Mouse (Mus musculus) olfactory bulb, adult 2 months (tissue): ENCODE measurements around the gene 4930519P11Rik. TPM values are rescaled to one million over a fixed set of nuclear protein-coding genes. Genes with fewer than 3 reads are reported as not detected.

Experiments used
- H3K27ac ChIP-seq: fragments of 200-500 bp; 2 replicates; pipeline ENCODE4 v1.5.1; 2012; ENCODE audit warnings: low read depth, low read length; ENCODE audit not compliant: insufficient read depth
- H3K4me1 ChIP-seq: fragments of 200-500 bp; 2 replicates; pipeline ENCODE4 v1.6.1; 2012; ENCODE audit warnings: low read length; ENCODE audit not compliant: control insufficient read depth, insufficient read depth
- H3K4me3 ChIP-seq: fragments of 200-500 bp; 2 replicates; pipeline ENCODE4 v1.5.1; 2012; ENCODE audit warnings: mild to moderate bottlenecking, low read depth, low read length, moderate library complexity; ENCODE audit not compliant: insufficient read depth
- CTCF ChIP-seq: fragments of 200-500 bp; IDR thresholded peaks from 2 replicates; pipeline ENCODE4 v1.5.1; 2012; ENCODE audit warnings: low read depth, mild to moderate bottlenecking, low read length, moderate library complexity; ENCODE audit not compliant: insufficient read depth
- POLR2A ChIP-seq: fragments of 200-500 bp; IDR thresholded peaks from 2 replicates; pipeline ENCODE4 v1.6.1; 2012; ENCODE audit warnings: mild to moderate bottlenecking, low read depth, low read length, moderate library complexity; ENCODE audit not compliant: insufficient read depth
- WGBS: fragments of 180-500 bp; shearing (Covaris S2); methylation state at CpG from one replicate; pipeline ENCODE4 v1.1.7; 2018; 5-methylcytosine and 5-hydroxymethylcytosine counted together
- polyA plus RNA-seq: library from polyadenylated mRNA; stranded (reverse); fragments of >200 nt; gene quantifications from 2 replicates; pipeline ENCODE4 v1.2.4, GENCODE M21; 2012; ENCODE audit warnings: low replicate concordance; ENCODE audit not compliant: missing spikeins, insufficient read depth, insufficient read length

The 4930519P11Rik gene
- polyA plus RNA-seq, 1 experiment: not detected

DNA sequence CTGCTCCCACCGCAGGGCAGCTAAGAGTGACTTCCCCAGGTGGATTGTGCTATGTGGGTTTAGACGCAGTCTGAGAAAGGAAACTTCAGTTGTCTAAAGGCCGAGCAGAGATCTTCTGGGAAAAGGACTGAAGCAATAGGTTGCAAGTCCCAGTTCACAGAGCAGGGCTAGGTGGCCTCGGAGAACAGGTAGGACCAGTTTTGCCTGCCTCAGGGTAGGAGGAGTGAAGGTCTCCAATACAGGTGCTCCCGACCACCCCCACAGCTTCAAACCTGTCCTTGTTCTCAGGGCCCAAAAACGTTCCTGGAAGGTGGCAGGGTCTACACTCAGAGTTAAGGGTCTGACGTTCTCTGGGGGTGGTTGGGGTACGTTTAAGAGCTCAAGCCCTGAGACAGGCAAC is 38.1 kb upstream of the 4930519P11Rik start, which contains the start of gene Chmp4b:
Gene Chmp4b (plus strand): TSS at position 343 of the 400 bp plus-strand sequence.
- WGBS: 75% methylated on average over 8 of the region's 8 CpGs

DNA sequence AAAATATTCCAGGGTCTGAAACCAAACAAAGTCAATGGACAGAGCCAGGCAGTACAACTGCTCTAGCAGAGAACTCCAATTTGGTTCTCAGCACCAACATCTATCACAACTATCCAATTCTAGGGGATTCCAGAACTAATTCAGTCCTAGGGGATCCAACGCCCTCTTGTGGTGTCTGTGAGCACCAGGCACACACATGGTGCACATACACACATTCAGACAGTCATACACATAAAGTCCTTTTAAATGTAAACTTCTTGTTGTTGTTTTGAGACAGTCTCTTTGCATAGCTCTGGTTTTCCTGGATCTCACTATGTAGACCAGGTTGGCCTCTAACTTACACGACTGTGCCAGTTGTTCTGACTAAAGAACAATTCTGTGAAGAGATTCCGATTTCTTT is 37.2 kb upstream of the 4930519P11Rik start:
- no peaks in the 10 kb centered on the region for H3K4me1 ChIP-seq
- 73% methylated on average over 3 of the region's 3 CpGs for WGBS
- H3K4me3 ChIP-seq: no peak overlapping the region
- TF ChIP-seq POLR2A (no peak), CTCF (no peak)
- no peak overlapping the region for H3K27ac ChIP-seq

More for the DNA sequence above, 38.1 kb upstream of the 4930519P11Rik start, which contains the start of gene Chmp4b:
- Histone ChIP-seq H3K27ac (no peak within 1 kb of the TSS), H3K4me3 (no peak within 1 kb of the TSS), H3K4me1 (no peaks in the 10 kb centered on the region)
- TF ChIP-seq POLR2A: no peak
- TF ChIP-seq CTCF: no peak

DNA sequence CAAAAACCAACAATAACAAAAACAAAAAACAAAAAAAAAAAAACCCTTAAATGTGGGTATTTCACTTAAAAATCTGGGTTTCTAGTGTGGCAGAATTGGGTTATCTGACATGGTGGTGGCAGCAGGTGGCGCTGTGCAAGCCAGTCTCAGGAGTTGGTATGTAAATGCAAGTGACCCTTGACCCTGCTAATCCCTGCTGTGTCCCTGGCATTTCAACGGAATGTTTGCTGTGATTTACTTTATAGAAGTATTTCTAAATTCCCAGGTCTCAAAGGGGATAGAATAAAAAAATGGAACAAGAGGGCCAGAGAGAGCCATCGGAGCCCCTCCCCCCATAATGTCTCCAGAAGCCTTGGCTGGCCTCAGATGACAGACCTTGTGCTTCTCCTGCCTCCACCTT is 34.8 kb upstream of the 4930519P11Rik start:
- TF ChIP-seq POLR2A: no peak
- TF ChIP-seq CTCF: no peak
- 40% methylated on average over 3 of the region's 3 CpGs for WGBS
- no peak overlapping the region for H3K27ac ChIP-seq
- H3K4me1 ChIP-seq: no peaks in the 10 kb centered on the region
- no peak overlapping the region for H3K4me3 ChIP-seq

DNA sequence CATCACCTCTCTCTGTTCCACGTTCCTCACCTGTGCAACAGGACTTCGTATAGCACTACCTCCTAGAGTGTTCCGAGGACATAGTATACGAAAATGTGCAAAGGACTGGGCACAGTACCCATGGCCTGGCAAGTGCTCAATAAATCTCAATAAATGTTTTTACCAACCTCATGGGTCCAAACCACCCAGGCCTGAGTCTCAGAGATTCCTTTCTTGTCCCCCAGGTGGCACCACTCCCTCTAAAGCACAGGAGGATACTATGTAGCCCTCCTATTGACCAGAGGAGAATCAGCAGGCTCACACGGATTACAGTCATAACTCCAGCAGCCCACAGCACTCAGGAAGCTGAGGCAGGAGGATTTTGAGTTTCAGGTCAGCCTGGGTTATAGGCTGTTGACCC is 33.4 kb upstream of the 4930519P11Rik start:
- H3K27ac ChIP-seq: no peak overlapping the region
- H3K4me3 ChIP-seq: no peak overlapping the region
- WGBS: 80% methylated on average over 5 of the region's 5 CpGs
- H3K4me1 ChIP-seq: no peaks in the 10 kb centered on the region
- TF ChIP-seq CTCF (no peak), POLR2A (no peak)

DNA sequence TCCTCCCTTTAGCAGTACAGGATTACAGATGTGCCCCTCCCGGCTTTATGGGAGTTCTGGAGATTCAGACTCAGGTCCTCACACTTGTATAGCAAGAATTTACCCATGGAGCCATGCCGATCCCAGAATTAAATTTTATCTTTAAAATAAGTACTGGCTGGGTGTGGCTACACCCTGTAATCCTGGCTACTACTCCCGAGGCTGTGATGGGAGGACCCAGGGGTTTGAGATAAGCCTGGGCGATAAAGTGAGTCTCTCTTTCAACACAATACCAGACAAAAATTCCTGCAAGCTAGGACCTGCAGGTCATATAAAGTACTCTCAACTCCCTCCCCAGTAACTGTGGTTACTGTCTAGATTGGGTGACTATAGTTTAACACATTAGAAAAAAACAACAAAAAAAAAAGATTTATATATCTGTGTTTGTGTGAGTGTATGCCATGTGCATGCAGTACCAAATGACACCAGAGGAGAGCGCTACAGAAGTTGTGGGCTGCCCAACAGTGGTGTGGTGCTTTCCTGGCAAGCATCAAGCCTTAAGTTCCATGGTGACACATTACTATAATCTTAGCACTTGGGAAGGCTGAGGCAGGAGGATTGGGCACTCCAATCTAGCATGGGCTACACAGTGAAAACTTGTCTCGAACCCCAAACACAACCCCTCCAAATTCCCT is 29.6 kb upstream of the 4930519P11Rik start:
- TF ChIP-seq POLR2A (no peak), CTCF (no peak)
- WGBS: 97% methylated on average over 6 of the region's 6 CpGs
- Histone ChIP-seq H3K27ac (no peak overlapping the region), H3K4me1 (no peaks in the 10 kb centered on the region), H3K4me3 (no peak overlapping the region)

DNA sequence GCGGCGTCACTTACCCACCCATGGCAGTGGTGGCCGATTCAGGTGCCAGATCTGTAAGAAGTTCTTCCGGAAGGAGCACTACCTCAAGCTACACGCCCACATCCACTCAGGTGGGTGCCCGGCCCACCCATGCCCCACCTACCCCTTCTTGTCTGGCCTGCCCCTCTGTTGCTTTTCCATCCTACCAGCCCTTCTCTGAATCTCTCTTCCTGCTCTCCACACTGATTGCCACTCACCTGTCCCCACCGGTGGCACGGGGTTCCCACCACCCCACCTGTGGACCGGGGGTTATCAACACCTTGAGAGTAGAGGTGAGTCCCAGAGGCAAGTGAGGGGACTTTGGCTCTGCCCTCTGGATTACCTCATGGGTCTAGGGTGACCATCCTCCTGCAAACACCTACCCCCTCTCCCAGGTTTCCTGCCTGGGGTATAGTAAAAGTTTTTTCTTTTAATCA is 28.8 kb upstream of the 4930519P11Rik start:
- H3K27ac ChIP-seq: no peak overlapping the region
- TF ChIP-seq POLR2A: no peak
- TF ChIP-seq CTCF: no peak
- no peak overlapping the region for H3K4me3 ChIP-seq
- no peaks in the 10 kb centered on the region for H3K4me1 ChIP-seq
- WGBS: 97% methylated on average over 9 of the region's 9 CpGs

DNA sequence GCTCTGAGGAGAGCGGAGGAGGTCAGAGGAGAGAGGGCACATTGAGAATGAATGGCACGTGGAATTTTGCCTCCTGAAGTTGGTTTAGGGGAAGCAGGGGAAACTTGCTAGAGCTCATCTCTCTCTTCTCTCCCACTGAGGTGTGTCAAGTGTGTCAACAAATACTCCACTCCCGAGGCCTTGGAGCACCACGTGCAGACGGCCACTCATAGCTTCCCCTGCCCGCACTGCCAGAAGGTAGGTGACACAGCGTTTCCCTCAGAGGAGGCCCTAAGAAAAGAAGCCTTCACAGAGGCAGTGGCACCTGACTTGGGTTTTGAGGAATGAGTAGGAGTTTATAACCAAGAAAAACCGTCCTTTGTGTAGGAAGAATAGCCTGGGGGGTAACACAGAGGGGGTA is 27.9 kb upstream of the 4930519P11Rik start:
- TF ChIP-seq POLR2A (no peak), CTCF (no peak)
- H3K27ac ChIP-seq: no peak overlapping the region
- H3K4me3 ChIP-seq: no peak overlapping the region
- no peaks in the 10 kb centered on the region for H3K4me1 ChIP-seq
- 88% methylated on average over 8 of the region's 8 CpGs for WGBS

DNA sequence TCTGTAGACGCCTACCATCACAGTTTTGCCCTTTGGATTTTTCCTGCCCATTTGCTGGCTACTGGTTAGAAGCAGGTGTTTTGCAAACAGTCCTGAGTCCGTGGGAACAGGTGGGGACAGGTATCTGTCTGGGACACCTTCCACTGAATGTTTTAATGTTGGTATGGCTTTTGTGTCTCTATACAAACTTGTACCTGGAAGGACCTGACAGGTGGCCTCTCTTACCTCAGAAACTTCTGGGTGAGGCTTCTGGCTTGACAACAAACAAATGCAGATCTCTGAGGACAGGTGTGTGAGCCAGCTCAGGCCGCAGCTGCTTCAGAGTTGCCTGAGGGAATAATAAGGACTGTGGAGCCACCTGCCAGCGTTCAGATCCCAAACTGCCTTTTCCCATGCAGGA is 25.9 kb upstream of the 4930519P11Rik start:
- no peaks in the 10 kb centered on the region for H3K4me1 ChIP-seq
- H3K27ac ChIP-seq: no peak overlapping the region
- TF ChIP-seq POLR2A: no peak
- TF ChIP-seq CTCF: no peak
- WGBS: 93% methylated on average over 4 of the region's 4 CpGs
- no peak overlapping the region for H3K4me3 ChIP-seq

DNA sequence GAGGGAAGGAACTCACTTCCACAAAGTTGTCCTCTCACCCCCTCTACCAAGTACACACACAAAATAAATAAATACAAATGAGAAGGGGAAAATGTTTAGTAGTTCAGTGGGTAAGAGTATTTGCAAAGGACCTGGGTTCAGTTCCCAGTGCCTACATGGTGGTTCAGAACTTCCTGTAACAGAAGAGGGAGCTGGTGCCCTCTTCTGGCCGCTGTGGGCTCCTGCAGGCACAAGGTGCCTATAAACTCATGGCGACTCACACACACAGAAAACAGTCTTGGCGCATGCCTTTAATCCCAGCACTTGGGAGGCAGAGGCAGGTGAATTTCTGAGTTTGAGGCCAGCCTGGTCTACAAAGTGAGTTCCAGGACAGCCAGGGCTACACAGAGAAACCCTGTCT is 25.3 kb upstream of the 4930519P11Rik start:
- no peak overlapping the region for H3K4me3 ChIP-seq
- TF ChIP-seq CTCF (no peak), POLR2A (no peak)
- H3K4me1 ChIP-seq: no peaks in the 10 kb centered on the region
- H3K27ac ChIP-seq: no peak overlapping the region
- WGBS: 99% methylated on average over 3 of the region's 3 CpGs
